Comparison of ENCODE assay signal across 28 mouse cellular contexts in the genomic region with DNA sequence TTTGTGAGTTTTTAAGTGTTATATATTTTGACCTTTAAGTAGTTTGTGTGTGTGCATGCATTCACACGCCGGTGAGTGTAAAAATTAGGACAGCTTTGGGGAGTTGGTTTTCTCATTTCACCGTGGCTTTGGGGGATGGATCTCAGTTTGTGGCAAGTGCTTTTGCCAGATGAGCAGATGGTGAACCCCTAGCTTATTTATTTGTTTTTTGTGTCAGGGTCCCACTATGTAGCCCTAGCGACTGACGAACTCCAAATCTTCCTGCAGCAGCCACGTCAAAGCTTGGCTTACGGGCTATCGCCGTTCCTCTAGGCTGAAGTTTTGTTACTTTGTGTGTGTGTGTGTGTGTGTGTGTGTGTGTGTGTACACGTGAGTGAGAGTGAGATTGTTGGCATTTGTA. TPM values are rescaled to one million over a fixed set of nuclear protein-coding genes. Genes with fewer than 3 reads are reported as not detected.
A peak's percentile ranks its signal among the peaks of the same experiment; 100 is the strongest.
DNase-seq lines count a peak whose midpoint lies in the region; ATAC-seq and TF ChIP-seq lines count a peak whose summit lies in the region.
"Had no signal": no experiment of that assay in that cellular context is flagged by ENCODE, and none has a peak within 500 bp of the region (broad histone marks: within the 10 kb centered on the region; RNA-seq: fewer than 3 reads in every experiment).

No protein-coding gene starts in this region.

- H3K9me3 ChIP-seq in liver, embryonic 11.5 days (ENCODE audit: control insufficient read depth, low read length) = no peaks in the 10 kb centered on the region
- H3K9me3 ChIP-seq: forebrain, embryonic 12.5 days; G1E; heart, embryonic 10.5 days; heart, embryonic 15.5 days; lung, embryonic 15.5 days; megakaryocyte, embryonic 14.5 days; midbrain, embryonic 13.5 days; neural tube, embryonic 13.5 days had no signal

- ATAC-seq in cerebellum, adult (ENCODE audit: insufficient number of reproducible peaks, low FRiP score, low TSS enrichment) = no peak
- ATAC-seq in liver, embryonic 11.5 days (replicated peaks; ENCODE audit: low FRiP score) = no peak
- ATAC-seq: hindbrain, embryonic 16.5 days; intestine, embryonic 16.5 days; midbrain, embryonic 13.5 days had no signal

- 94% methylated on average over 10 of the region's 10 CpGs for WGBS in liver, embryonic 11.5 days

- no peak overlapping the region for H3K4me2 ChIP-seq in liver, embryonic 11.5 days
- H3K4me2 ChIP-seq: forebrain, embryonic 12.5 days; heart, embryonic 15.5 days; lung, embryonic 15.5 days; midbrain, embryonic 13.5 days; neural tube, embryonic 13.5 days had no signal

- H3K27me3 ChIP-seq in liver, embryonic 11.5 days (replicated peaks; ENCODE audit: control insufficient read depth, insufficient read depth, low read length) = no peaks in the 10 kb centered on the region
- H3K27me3 ChIP-seq: forebrain, embryonic 12.5 days; heart, embryonic 15.5 days; lung, embryonic 15.5 days; megakaryocyte, embryonic 14.5 days; midbrain, embryonic 13.5 days; neural tube, embryonic 13.5 days had no signal

- no peaks in the 10 kb centered on the region for H3K4me1 ChIP-seq in liver, embryonic 11.5 days (replicated peaks; ENCODE audit: control insufficient read depth, insufficient read depth, low read length)
- H3K4me1 ChIP-seq: megakaryocyte, embryonic 14.5 days had no signal

- peaks cover 9% of the 10 kb centered on the region; the same call in 1 of the 2 replicates for H3K36me3 ChIP-seq in liver, embryonic 11.5 days (ENCODE audit: control insufficient read depth, insufficient read depth, low read length)

- peak; percentile 51 to 60 for DNase-seq in cerebellum, adult 18-20 months
- peak; percentile 24 for DNase-seq in liver, embryonic 11.5 days (ENCODE audit: low spot score)
- no peak for DNase-seq in liver
- peak; percentile 54 for DNase-seq in brain, embryonic 14.5 days (ENCODE audit: low read depth)
- peak; percentile 41 to 79 for DNase-seq in cerebellum, postnatal 14 days
- no peak for DNase-seq in lung, postnatal 10 days
- no peak for DNase-seq in retina, embryonic 14.5 days (ENCODE audit: low spot score)
- DNase-seq: adrenal gland, adult 8-10 months; gastrocnemius, postnatal 10 days; kidney, adult 9 months; kidney, postnatal 10 days; layer of hippocampus, adult 9-11 months; lung, postnatal 36 days; thymus, adult 18-20 months; thymus, postnatal 25 days had no signal

- no peak for TF ChIP-seq CTCF in brain, embryonic 14.5 days (IDR thresholded peaks at IDR 0.05; ENCODE audit: borderline replicate concordance, extremely low read depth, insufficient read depth, insufficient read length)

- H3K27ac ChIP-seq in liver, embryonic 11.5 days (ENCODE audit: low read depth, low read length) = no peak overlapping the region
- H3K27ac ChIP-seq: forebrain, embryonic 12.5 days; heart, embryonic 10.5 days; heart, embryonic 15.5 days; lung, embryonic 15.5 days; midbrain, embryonic 13.5 days; neural tube, embryonic 13.5 days had no signal

- no peak overlapping the region for H3K9ac ChIP-seq in liver, embryonic 11.5 days (ENCODE audit: low read depth, low read length)
- H3K9ac ChIP-seq: forebrain, embryonic 12.5 days; heart, embryonic 15.5 days; lung, embryonic 15.5 days; midbrain, embryonic 13.5 days; neural tube, embryonic 13.5 days had no signal

- no peak for TF ChIP-seq POLR2A in brain, embryonic 14.5 days (IDR thresholded peaks at IDR 0.05; ENCODE audit: borderline replicate concordance, extremely low read depth, insufficient read depth, insufficient read length, poor library complexity, severe bottlenecking)

- H3K4me3 ChIP-seq in liver, embryonic 11.5 days (ENCODE audit: low read depth, low read length) = no peak overlapping the region
- H3K4me3 ChIP-seq: erythroblast, embryonic 14.5 days; forebrain, embryonic 12.5 days; heart, embryonic 10.5 days; heart, embryonic 15.5 days; lung, embryonic 15.5 days; megakaryocyte, embryonic 14.5 days; midbrain, embryonic 13.5 days; myocyte; neural tube, embryonic 13.5 days had no signal

RNA-seq across cellular contexts. Expression of gene Ppp1r21, which starts 39.4 kb away (rescaled TPM):
- polyA plus RNA-seq in liver, embryonic 11.5 days (2014; fragmentation: Nextera tagmentation; extraction: Ambion mirVana) = 16.2 and 16.6 TPM in 2 replicates
- polyA plus RNA-seq in brain, embryonic 14.5 days (2012; rRNA removed) = 60.3 and 76.5 TPM in 2 replicates

RNA-seq across cellular contexts. Expression of gene Foxn2, which starts 50.0 kb away (rescaled TPM):
- 15.0 and 15.3 TPM in 2 replicates for polyA plus RNA-seq in liver, embryonic 11.5 days (2014; fragmentation: Nextera tagmentation; extraction: Ambion mirVana)
- 4.8 and 6.7 TPM in 2 replicates for polyA plus RNA-seq in brain, embryonic 14.5 days (2012; rRNA removed)

Comparison
In these comparisons a context has a peak if more than half of its experiments do, and no peak if none do; other contexts are left out.
1. DNase-seq: peak in cerebellum, adult 18-20 months (2 of 2), liver, embryonic 11.5 days (single experiment), brain, embryonic 14.5 days (single experiment) and cerebellum, postnatal 14 days (2 of 2); none in liver (single experiment), lung, postnatal 10 days (single experiment) and retina, embryonic 14.5 days (single experiment).